Mouse (Mus musculus) embryonic facial prominence, embryonic 15.5 days (tissue): ENCODE measurements at regions not wholly inside any gene's neighbourhood (a gene's known extent, or its start where the extent isn't known, plus 50 kb on each side); places are given as distances from the start of the nearest gene placed in this dataset.

ENCODE experiments used
- ATAC-seq: fragments of 200-750 bp; cut with Nextera tagmentation; 2 replicates; pipeline ENCODE4 v1.8.0; 2017; ENCODE audit warnings: low read depth, moderate TSS enrichment; ENCODE audit not compliant: insufficient number of reproducible peaks, low FRiP score, low TSS enrichment
- H3K27ac ChIP-seq: fragments of 300-500 bp; sonication (generic); replicated peaks from 2 replicates; pipeline ENCODE4 v1.5.1; 2015; ENCODE audit warnings: mild to moderate bottlenecking, inconsistent platforms
- H3K27me3 ChIP-seq: fragments of 300-500 bp; sonication (generic); 2 replicates; pipeline ENCODE4 v1.6.1; 2015; ENCODE audit warnings: inconsistent platforms
- H3K36me3 ChIP-seq: fragments of 300-500 bp; sonication (generic); 2 replicates; pipeline ENCODE4 v1.6.1; 2015; ENCODE audit warnings: mild to moderate bottlenecking, inconsistent platforms
- H3K4me1 ChIP-seq: fragments of 300-500 bp; sonication (generic); 2 replicates; pipeline ENCODE4 v1.6.1; 2015; ENCODE audit warnings: inconsistent platforms
- H3K4me2 ChIP-seq: fragments of 300-500 bp; sonication (generic); replicated peaks from 2 replicates; pipeline ENCODE4 v1.6.1; 2015; ENCODE audit warnings: mild to moderate bottlenecking, inconsistent platforms
- H3K4me3 ChIP-seq: fragments of 300-500 bp; sonication (generic); replicated peaks from 2 replicates; pipeline ENCODE4 v1.5.1; 2015; ENCODE audit warnings: mild to moderate bottlenecking, inconsistent platforms
- H3K9ac ChIP-seq: fragments of 300-500 bp; sonication (generic); 2 replicates; pipeline ENCODE4 v1.6.1; 2015; ENCODE audit warnings: inconsistent platforms
- H3K9me3 ChIP-seq: fragments of 300-500 bp; sonication (generic); replicated peaks from 2 replicates; pipeline ENCODE4 v1.6.1; 2016; ENCODE audit warnings: inconsistent platforms
- WGBS: fragments of 180-500 bp; shearing (Covaris S2); methylation state at CpG from one replicate; pipeline ENCODE4 v1.1.7; 2015; 5-methylcytosine and 5-hydroxymethylcytosine counted together

GRCm38 (mm10) chr2:45713997-45714396 lies 596.8 kb upstream of the Zeb2 start:
- Histone ChIP-seq H3K27me3 (no peaks in the 10 kb centered on the region), H3K4me3 (no peak overlapping the region)
- 89% methylated on average over 4 of the region's 4 CpGs for WGBS

DNA sequence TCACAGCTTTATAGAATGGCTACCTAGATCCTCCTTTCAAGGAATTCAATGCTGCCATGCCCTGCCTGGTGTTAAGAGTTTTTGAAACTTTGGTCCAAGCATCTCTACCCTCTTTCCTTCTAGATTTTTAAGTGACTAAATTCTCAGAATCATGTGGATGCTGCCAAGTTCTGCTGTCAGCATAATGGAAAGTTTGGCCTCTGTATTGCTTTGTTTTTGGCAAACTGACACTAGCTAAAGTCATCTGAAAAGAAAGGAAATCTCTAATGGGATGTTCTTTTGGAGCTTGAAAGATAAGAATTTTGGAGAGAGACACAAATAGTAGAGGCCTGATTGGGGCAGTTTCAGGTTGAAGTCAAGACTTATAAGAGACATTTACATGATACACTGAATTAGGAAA lies 589.8 kb upstream of the Zeb2 start:
- Histone ChIP-seq H3K36me3 (no peaks in the 10 kb centered on the region), H3K27ac (no peak overlapping the region), H3K4me1 (0 out of 2 replicates have a peak, but pooled peaks cover 3% of the 10 kb centered on the region), H3K4me2 (no peak overlapping the region), H3K27me3 (no peaks in the 10 kb centered on the region), H3K9me3 (no peaks in the 10 kb centered on the region), H3K4me3 (no peak overlapping the region), H3K9ac (no peak overlapping the region)
- no peak for ATAC-seq

More at GRCm38 (mm10) chr2:45713997-45714396, 596.8 kb upstream of the Zeb2 start:
- Histone ChIP-seq H3K36me3 (no peaks in the 10 kb centered on the region), H3K27ac (no peak overlapping the region), H3K9me3 (no peaks in the 10 kb centered on the region), H3K4me2 (no peak overlapping the region), H3K4me1 (no peaks in the 10 kb centered on the region), H3K9ac (no peak overlapping the region)
- no peak for ATAC-seq

DNA sequence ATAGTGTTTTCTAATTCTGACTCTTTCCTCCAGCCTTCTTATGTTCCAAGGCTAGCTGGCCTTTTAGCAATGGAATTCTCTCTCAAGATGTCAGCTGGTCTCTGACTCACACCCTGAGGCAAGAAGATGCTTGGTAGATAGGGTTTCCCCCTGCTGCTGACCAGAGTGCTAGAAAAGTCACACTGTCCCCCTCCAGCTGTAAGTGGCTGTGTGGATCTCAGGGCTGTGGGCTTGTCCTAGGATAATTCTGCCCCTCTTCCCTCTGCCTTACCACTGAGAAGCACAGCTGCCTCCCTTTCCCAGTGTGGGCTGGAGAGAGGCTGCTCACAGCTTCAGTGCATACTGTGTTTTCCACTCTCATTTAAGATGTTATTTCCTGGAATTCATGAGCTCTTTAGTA lies 585.3 kb upstream of the Zeb2 start:
- H3K4me2 ChIP-seq: no peak overlapping the region
- H3K9me3 ChIP-seq: no peaks in the 10 kb centered on the region
- H3K27ac ChIP-seq: no peak overlapping the region
- H3K4me3 ChIP-seq: no peak overlapping the region
- no peak for ATAC-seq
- no peak overlapping the region for H3K9ac ChIP-seq
- no peaks in the 10 kb centered on the region for H3K27me3 ChIP-seq
- H3K36me3 ChIP-seq: no peaks in the 10 kb centered on the region
- 0 out of 2 replicates have a peak, but pooled peaks cover 3% of the 10 kb centered on the region for H3K4me1 ChIP-seq

- Histone ChIP-seq H3K9me3 (no peaks in the 10 kb centered on the region), H3K9ac (no peak overlapping the region), H3K4me1 (0 out of 2 replicates have a peak, but pooled peaks cover 3% of the 10 kb centered on the region), H3K27me3 (no peaks in the 10 kb centered on the region), H3K36me3 (no peaks in the 10 kb centered on the region), H3K4me3 (no peak overlapping the region), H3K4me2 (no peak overlapping the region), H3K27ac (no peak overlapping the region)
- ATAC-seq: no peak
- 81% methylated on average over 1 of the region's 1 CpGs for WGBS
Measured at GRCm38 (mm10) chr2:45700578-45700977, 583.4 kb upstream of the Zeb2 start.

GRCm38 (mm10) chr2:45693291-45694020 lies 576.3 kb upstream of the Zeb2 start:
- no peak overlapping the region for H3K9ac ChIP-seq
- H3K36me3 ChIP-seq: no peaks in the 10 kb centered on the region
- ATAC-seq: no peak
- H3K27me3 ChIP-seq: no peaks in the 10 kb centered on the region
- H3K4me2 ChIP-seq: no peak overlapping the region
- no peak overlapping the region for H3K4me3 ChIP-seq
- H3K9me3 ChIP-seq: no peaks in the 10 kb centered on the region
- H3K4me1 ChIP-seq: no peaks in the 10 kb centered on the region
- 51% methylated on average over 8 of the region's 8 CpGs for WGBS
- no peak overlapping the region for H3K27ac ChIP-seq

GRCm38 (mm10) chr2:45692819-45693218 lies 575.6 kb upstream of the Zeb2 start:
- Histone ChIP-seq H3K27me3 (no peaks in the 10 kb centered on the region), H3K4me2 (no peak overlapping the region), H3K4me3 (no peak overlapping the region), H3K27ac (no peak overlapping the region), H3K4me1 (no peaks in the 10 kb centered on the region), H3K9me3 (no peaks in the 10 kb centered on the region), H3K36me3 (no peaks in the 10 kb centered on the region), H3K9ac (no peak overlapping the region)
- WGBS: 90% methylated on average over 1 of the region's 1 CpGs
- ATAC-seq: no peak

DNA sequence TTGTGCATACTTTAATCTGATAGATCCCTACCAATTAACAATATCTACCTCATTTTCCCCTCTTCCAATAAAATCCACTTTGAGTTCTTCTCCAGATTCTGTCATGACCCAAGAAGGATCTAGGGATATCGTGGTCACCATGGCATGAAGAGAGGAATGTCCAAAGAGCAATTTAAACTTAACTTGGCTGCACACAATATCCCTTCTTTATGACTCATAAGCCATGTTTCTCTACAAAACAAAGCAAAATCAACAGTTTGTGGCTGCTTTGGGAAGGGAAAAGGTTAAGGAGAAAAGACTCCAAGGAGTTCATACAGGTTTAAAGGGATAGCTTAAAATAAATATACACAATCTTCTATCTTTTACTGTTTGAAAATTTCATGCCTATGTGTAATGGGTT lies 571.8 kb upstream of the Zeb2 start:
- Histone ChIP-seq H3K9me3 (no peaks in the 10 kb centered on the region), H3K4me1 (no peaks in the 10 kb centered on the region), H3K27me3 (no peaks in the 10 kb centered on the region), H3K4me3 (no peak overlapping the region), H3K36me3 (no peaks in the 10 kb centered on the region), H3K27ac (no peak overlapping the region), H3K9ac (no peak overlapping the region), H3K4me2 (no peak overlapping the region)
- 86% methylated on average over 1 of the region's 1 CpGs for WGBS
- no peak for ATAC-seq

- Histone ChIP-seq H3K4me1 (peaks cover 3% of the 10 kb centered on the region; the same call in 1 of the 2 replicates), H3K9me3 (no peaks in the 10 kb centered on the region), H3K27ac (no peak overlapping the region), H3K9ac (no peak overlapping the region), H3K4me2 (no peak overlapping the region), H3K27me3 (no peaks in the 10 kb centered on the region), H3K4me3 (no peak overlapping the region), H3K36me3 (no peaks in the 10 kb centered on the region)
- ATAC-seq: no peak
- 82% methylated on average over 1 of the region's 1 CpGs for WGBS
Measured at GRCm38 (mm10) chr2:45681251-45681650, 564.1 kb upstream of the Zeb2 start.

- H3K27me3 ChIP-seq: no peaks in the 10 kb centered on the region
- no peak overlapping the region for H3K4me3 ChIP-seq
- H3K36me3 ChIP-seq: no peaks in the 10 kb centered on the region
- no peak overlapping the region for H3K9ac ChIP-seq
- 61% methylated on average over 10 of the region's 10 CpGs for WGBS
- no peak for ATAC-seq
- H3K9me3 ChIP-seq: no peaks in the 10 kb centered on the region
- no peak overlapping the region for H3K27ac ChIP-seq
- peaks cover 3% of the 10 kb centered on the region; the same call in 1 of the 2 replicates for H3K4me1 ChIP-seq
- no peak overlapping the region for H3K4me2 ChIP-seq
Measured at GRCm38 (mm10) chr2:45679101-45679895, 562.1 kb upstream of the Zeb2 start.

GRCm38 (mm10) chr2:45678685-45679084 lies 561.5 kb upstream of the Zeb2 start:
- no peak for ATAC-seq
- Histone ChIP-seq H3K9me3 (no peaks in the 10 kb centered on the region), H3K9ac (no peak overlapping the region), H3K4me3 (no peak overlapping the region), H3K36me3 (no peaks in the 10 kb centered on the region), H3K4me2 (no peak overlapping the region), H3K4me1 (peaks cover 3% of the 10 kb centered on the region; the same call in 1 of the 2 replicates), H3K27ac (no peak overlapping the region), H3K27me3 (no peaks in the 10 kb centered on the region)
- WGBS: 48% methylated on average over 9 of the region's 9 CpGs

- H3K4me3 ChIP-seq: no peak overlapping the region
- H3K4me2 ChIP-seq: no peak overlapping the region
- H3K4me1 ChIP-seq: peaks cover 3% of the 10 kb centered on the region; the same call in 1 of the 2 replicates
- no peak overlapping the region for H3K9ac ChIP-seq
- no peak overlapping the region for H3K27ac ChIP-seq
- H3K27me3 ChIP-seq: no peaks in the 10 kb centered on the region
- WGBS: 67% methylated on average over 2 of the region's 2 CpGs
- no peaks in the 10 kb centered on the region for H3K9me3 ChIP-seq
- H3K36me3 ChIP-seq: no peaks in the 10 kb centered on the region
- ATAC-seq: no peak
Measured at GRCm38 (mm10) chr2:45675776-45676175, 558.6 kb upstream of the Zeb2 start.
